Mouse (Mus musculus): ENCODE measurements around the gene Mast4. TPM values are rescaled to one million over a fixed set of nuclear protein-coding genes. Genes with fewer than 3 reads are reported as not detected.

Mast4 gene
- polyA plus RNA-seq, 1 experiment, result 0.04 TPM

DNA sequence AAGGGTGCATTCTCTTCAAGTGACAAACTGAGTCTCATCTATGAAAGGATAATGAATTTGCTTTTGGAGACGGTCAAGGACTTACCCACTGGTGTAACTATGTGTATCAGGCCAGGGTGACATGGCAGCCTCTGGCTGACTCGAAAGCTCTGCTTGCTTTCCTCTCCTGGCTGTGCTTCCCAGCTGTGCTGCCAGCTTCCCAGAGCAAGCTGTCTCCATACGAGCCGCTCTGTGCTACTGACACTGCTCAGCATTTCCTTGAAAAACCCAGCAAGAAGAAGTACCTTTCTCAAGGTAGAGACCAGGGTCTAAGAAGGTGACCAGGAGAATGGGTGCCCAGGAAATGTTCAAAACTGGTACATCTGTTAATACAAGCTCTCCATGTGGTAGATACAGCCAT, 254.5 kb downstream of the Mast4 start:
- TF ChIP-seq TAL1 (IDR thresholded peaks at IDR 0.05; ENCODE audit: low read length), result no peak
- no peak for TF ChIP-seq GATA1 (IDR thresholded peaks at IDR 0.05; ENCODE audit: low read length)
- no peak overlapping the region for H3K4me3 ChIP-seq (replicated peaks)
- no peaks in the 10 kb centered on the region for H3K4me1 ChIP-seq (ENCODE audit: control insufficient read depth)
- H3K36me3 ChIP-seq (ENCODE audit: control insufficient read depth), result no peaks in the 10 kb centered on the region
- no peaks in the 10 kb centered on the region for H3K9me3 ChIP-seq (ENCODE audit: control insufficient read depth, low read length)
- no peaks in the 10 kb centered on the region for H3K27me3 ChIP-seq (ENCODE audit: control insufficient read depth)

DNA sequence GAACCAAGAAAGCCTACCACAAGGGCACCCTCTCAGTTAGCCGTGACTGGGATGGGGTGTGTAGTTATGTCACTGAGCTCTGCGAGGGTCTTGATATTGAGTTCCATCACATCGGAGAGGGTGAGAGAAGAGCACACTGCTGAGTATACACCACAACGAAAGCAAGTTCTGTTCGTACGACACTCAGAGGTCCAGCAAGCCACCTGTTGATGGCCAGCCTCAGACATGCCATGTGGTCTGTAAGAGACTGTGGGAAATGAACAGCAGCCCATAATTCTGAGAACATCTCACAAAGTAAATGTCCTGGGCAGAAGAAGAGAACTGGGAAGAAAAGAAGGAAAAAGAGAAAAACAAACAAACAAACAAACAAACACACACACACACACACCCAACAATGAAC, 255.5 kb downstream of the Mast4 start:
- Histone ChIP-seq H3K4me1 (ENCODE audit: control insufficient read depth) (no peaks in the 10 kb centered on the region), H3K36me3 (ENCODE audit: control insufficient read depth) (no peaks in the 10 kb centered on the region), H3K9me3 (ENCODE audit: control insufficient read depth, low read length) (no peaks in the 10 kb centered on the region), H3K27me3 (ENCODE audit: control insufficient read depth) (no peaks in the 10 kb centered on the region), H3K4me3 (replicated peaks) (no peak overlapping the region)
- no peak for TF ChIP-seq TAL1 (IDR thresholded peaks at IDR 0.05; ENCODE audit: low read length)
- TF ChIP-seq GATA1 (IDR thresholded peaks at IDR 0.05; ENCODE audit: low read length), result no peak

DNA sequence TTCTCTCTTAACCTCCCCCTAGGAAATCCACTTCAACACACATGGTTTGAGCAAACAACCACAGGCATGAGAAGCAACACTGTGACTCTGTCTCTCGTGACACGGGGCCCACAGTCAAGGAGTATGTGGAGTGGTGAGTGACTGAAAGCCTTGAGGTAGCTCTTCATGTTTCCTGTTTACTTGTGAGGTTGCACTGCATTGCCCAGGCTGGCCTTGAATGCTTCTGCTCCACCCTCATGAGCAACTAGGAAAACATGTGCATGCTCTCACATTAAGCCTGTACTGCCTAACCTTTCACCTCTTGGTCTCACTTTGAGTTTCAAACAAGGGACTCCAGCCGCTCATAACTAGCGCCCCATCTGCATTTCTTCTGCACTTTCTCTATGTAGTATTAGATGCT, 260.8 kb downstream of the Mast4 start:
- TF ChIP-seq TAL1 (IDR thresholded peaks at IDR 0.05; ENCODE audit: low read length) (no peak), GATA1 (IDR thresholded peaks at IDR 0.05; ENCODE audit: low read length) (no peak)
- H3K27me3 ChIP-seq (ENCODE audit: control insufficient read depth), result no peaks in the 10 kb centered on the region
- H3K36me3 ChIP-seq (ENCODE audit: control insufficient read depth), result no peaks in the 10 kb centered on the region
- H3K4me3 ChIP-seq (replicated peaks), result no peak overlapping the region
- no peaks in the 10 kb centered on the region for H3K4me1 ChIP-seq (ENCODE audit: control insufficient read depth)
- no peaks in the 10 kb centered on the region for H3K9me3 ChIP-seq (ENCODE audit: control insufficient read depth, low read length)

DNA sequence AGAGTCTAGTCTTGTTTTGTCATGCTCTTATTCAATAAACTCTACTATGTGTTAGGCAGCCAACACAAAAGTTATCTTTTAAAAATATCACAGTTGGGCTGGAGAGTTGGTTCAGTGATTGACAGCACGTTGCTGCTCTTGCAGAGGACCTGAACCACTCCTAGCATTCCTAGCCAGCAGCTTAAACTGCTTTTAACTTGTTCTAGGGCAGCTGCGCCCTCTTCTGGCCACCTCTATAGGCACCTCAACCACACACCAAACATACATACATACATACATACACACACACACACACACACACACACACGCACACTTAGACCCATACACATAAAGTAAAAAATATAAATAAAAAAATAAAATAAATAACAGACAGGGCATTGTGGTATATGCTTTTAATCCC, 262.5 kb downstream of the Mast4 start:
- no peak for TF ChIP-seq GATA1 (IDR thresholded peaks at IDR 0.05; ENCODE audit: low read length)
- no peak for TF ChIP-seq TAL1 (IDR thresholded peaks at IDR 0.05; ENCODE audit: low read length)
- Histone ChIP-seq H3K4me3 (replicated peaks) (no peak overlapping the region), H3K9me3 (ENCODE audit: control insufficient read depth, low read length) (no peaks in the 10 kb centered on the region)

DNA sequence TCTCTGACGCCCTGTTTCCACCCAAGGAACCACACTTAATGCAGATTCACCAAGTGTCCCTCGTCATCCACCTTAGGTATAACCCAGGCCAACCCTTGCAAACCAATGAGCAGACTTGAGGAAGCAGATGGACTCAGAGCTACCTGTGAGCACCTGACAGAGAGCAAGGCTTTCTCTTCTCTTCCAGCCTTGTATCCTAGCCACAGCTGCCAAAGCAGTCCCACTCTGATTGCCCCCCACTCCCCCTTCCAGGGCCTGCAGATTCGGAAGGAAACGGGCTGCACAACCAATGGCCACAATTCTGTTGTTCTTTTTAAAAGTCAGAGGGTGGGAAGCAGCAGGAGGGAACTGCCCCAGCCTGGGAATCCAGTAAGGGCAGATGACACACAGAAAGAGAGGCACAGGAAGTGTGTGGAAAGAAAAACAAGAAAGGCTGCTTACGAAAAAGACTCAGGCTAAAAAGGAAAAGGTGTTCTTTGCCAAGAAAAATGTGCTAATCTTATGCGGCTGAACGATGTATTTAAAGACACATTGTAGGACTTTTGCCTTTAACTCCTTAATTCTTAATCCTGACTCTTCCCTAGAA, 266.6 kb downstream of the Mast4 start:
- Histone ChIP-seq H3K4me1 (ENCODE audit: control insufficient read depth) (no peaks in the 10 kb centered on the region), H3K36me3 (ENCODE audit: control insufficient read depth) (no peaks in the 10 kb centered on the region), H3K9me3 (ENCODE audit: control insufficient read depth, low read length) (no peaks in the 10 kb centered on the region), H3K27me3 (ENCODE audit: control insufficient read depth) (no peaks in the 10 kb centered on the region), H3K4me3 (replicated peaks) (no peak overlapping the region)
- TF ChIP-seq GATA1 (IDR thresholded peaks at IDR 0.05; ENCODE audit: low read length) (no peak), TAL1 (IDR thresholded peaks at IDR 0.05; ENCODE audit: low read length) (no peak)

More for the DNA sequence above, 262.5 kb downstream of the Mast4 start:
- H3K4me1 ChIP-seq (ENCODE audit: control insufficient read depth), result no peaks in the 10 kb centered on the region
- no peaks in the 10 kb centered on the region for H3K27me3 ChIP-seq (ENCODE audit: control insufficient read depth)
- no peaks in the 10 kb centered on the region for H3K36me3 ChIP-seq (ENCODE audit: control insufficient read depth)

DNA sequence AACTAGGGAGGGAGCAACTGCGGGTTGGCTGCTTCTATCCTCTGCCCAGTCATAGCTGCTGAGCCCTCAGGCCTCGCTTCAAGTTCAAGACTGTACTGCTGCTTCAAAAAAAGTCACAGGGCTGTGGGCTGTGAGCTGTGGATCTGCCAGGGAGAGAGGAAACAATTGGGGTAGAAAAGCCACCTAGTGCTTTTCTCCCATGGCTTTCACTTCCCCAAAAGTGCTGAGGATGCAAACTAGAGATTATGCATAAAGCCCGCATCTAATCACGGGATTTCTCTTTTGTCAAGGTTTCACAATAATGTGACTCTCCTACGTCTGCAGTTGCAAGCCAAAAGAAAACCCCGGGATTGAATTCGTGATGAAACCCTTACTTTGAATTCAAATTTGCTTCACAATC, 268.9 kb downstream of the Mast4 start:
- H3K4me1 ChIP-seq (ENCODE audit: control insufficient read depth), result no peaks in the 10 kb centered on the region
- H3K36me3 ChIP-seq (ENCODE audit: control insufficient read depth), result no peaks in the 10 kb centered on the region
- no peaks in the 10 kb centered on the region for H3K9me3 ChIP-seq (ENCODE audit: control insufficient read depth, low read length)
- H3K27me3 ChIP-seq (ENCODE audit: control insufficient read depth), result no peaks in the 10 kb centered on the region
- TF ChIP-seq GATA1 (IDR thresholded peaks at IDR 0.05; ENCODE audit: low read length) (no peak), TAL1 (IDR thresholded peaks at IDR 0.05; ENCODE audit: low read length) (no peak)
- no peak overlapping the region for H3K4me3 ChIP-seq (replicated peaks)

DNA sequence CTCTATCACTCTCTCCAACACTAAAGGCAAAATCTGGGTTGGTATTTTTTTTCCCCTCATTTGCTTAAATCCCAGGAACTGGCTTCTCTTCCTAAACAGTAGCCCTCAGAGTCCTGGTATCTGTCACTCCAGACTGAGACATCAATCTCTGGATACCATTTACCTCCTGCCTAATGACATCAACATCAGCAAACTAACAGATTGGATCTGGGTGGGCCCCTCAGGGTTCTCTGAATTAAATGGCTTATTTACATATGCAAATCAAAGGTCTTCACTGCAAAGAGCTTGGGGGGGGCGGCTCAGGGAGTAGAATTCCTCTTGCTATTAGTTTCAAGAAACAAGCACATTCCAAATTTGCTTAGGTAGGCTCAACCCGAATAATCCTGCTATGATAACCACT, 272.6 kb downstream of the Mast4 start:
- no peaks in the 10 kb centered on the region for H3K27me3 ChIP-seq (ENCODE audit: control insufficient read depth)
- H3K4me3 ChIP-seq (replicated peaks), result no peak overlapping the region
- no peaks in the 10 kb centered on the region for H3K4me1 ChIP-seq (ENCODE audit: control insufficient read depth)
- no peaks in the 10 kb centered on the region for H3K36me3 ChIP-seq (ENCODE audit: control insufficient read depth)
- H3K9me3 ChIP-seq (ENCODE audit: control insufficient read depth, low read length), result no peaks in the 10 kb centered on the region
- TF ChIP-seq GATA1 (IDR thresholded peaks at IDR 0.05; ENCODE audit: low read length) (no peak), TAL1 (IDR thresholded peaks at IDR 0.05; ENCODE audit: low read length) (no peak)

DNA sequence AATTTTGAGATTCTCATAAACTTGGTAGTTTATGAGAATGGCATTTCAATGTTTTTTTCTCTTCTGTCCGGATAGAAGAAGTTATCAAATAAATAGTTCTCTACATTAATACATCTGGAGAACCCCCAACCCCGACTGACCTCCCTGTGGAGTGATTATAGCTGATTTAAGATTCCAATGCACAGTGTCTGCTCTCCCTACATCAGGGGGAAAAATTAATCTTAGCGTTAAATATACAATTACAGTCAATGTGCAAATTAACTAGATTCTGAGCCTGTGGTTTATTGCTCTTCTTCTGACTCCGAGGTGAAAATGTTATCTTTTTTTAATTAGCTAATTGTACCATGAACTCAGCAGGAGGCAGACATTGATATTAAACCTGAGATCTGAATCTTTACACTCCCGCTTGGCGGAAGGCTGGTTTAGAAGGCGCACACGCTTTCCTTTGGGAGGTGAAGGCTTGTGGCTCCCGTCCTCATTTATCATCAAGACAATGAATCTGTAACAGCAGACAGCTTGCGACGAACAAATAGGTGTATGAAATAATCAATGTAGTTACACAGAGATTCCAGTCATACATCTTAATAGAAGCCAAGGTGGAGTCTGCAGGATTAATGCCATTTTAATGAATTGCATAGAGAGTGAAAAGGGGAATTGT, 274.2 kb downstream of the Mast4 start:
- Histone ChIP-seq H3K4me3 (replicated peaks) (no peak overlapping the region), H3K27me3 (ENCODE audit: control insufficient read depth) (no peaks in the 10 kb centered on the region), H3K36me3 (ENCODE audit: control insufficient read depth) (no peaks in the 10 kb centered on the region), H3K4me1 (ENCODE audit: control insufficient read depth) (no peaks in the 10 kb centered on the region), H3K9me3 (ENCODE audit: control insufficient read depth, low read length) (no peaks in the 10 kb centered on the region)
- TF ChIP-seq TAL1 (IDR thresholded peaks at IDR 0.05; ENCODE audit: low read length) (no peak), GATA1 (IDR thresholded peaks at IDR 0.05; ENCODE audit: low read length) (no peak)

DNA sequence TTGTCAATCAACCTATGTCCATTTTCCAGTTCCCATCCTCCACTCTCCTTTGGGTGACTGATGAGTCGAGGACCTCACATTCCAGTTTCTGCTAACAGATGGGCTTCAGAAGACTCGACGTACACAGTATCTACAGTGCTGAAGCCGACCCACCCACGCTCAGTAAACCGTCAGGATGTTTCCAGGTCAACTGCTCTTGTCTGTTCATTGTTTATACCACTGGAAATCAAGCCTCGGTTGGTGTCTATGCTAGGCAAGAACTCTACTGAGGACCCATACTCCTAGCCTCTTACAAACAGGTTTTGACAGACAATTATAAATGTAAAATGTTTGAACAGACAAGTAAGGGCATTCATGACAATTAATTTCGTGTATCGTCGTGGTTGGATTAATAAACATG, 277.8 kb downstream of the Mast4 start:
- no peaks in the 10 kb centered on the region for H3K36me3 ChIP-seq (ENCODE audit: control insufficient read depth)
- no peaks in the 10 kb centered on the region for H3K4me1 ChIP-seq (ENCODE audit: control insufficient read depth)
- no peak overlapping the region for H3K4me3 ChIP-seq (replicated peaks)
- no peaks in the 10 kb centered on the region for H3K27me3 ChIP-seq (ENCODE audit: control insufficient read depth)
- no peak for TF ChIP-seq GATA1 (IDR thresholded peaks at IDR 0.05; ENCODE audit: low read length)
- TF ChIP-seq TAL1 (IDR thresholded peaks at IDR 0.05; ENCODE audit: low read length), result no peak
- H3K9me3 ChIP-seq (ENCODE audit: control insufficient read depth, low read length), result no peaks in the 10 kb centered on the region

DNA sequence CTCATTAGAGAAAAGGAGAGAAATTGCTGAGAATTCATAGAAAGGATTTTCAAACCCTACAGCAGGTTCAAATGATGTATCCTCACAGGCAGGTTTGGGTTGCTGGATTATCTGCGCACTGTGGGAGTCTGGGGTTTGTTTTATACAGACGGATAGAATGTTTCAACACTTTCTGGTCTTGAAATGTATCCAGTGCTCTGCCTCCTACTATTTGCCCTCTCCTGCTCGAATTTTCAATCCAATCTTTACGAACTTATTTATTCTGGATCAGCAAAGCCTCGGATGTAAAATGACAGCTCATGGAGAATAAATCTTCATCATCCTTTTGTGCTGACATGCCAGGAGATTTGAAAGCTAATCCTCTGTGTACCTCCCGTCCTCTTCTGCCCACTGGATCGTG, 281.6 kb downstream of the Mast4 start:
- no peak for TF ChIP-seq GATA1 (IDR thresholded peaks at IDR 0.05; ENCODE audit: low read length)
- no peak for TF ChIP-seq TAL1 (IDR thresholded peaks at IDR 0.05; ENCODE audit: low read length)
- Histone ChIP-seq H3K4me3 (replicated peaks) (no peak overlapping the region), H3K4me1 (ENCODE audit: control insufficient read depth) (no peaks in the 10 kb centered on the region), H3K36me3 (ENCODE audit: control insufficient read depth) (no peaks in the 10 kb centered on the region), H3K27me3 (ENCODE audit: control insufficient read depth) (no peaks in the 10 kb centered on the region), H3K9me3 (ENCODE audit: control insufficient read depth, low read length) (no peaks in the 10 kb centered on the region)

All from erythroblast, embryonic 14.5 days (primary cell).